Mouse (Mus musculus) gastrocnemius, postnatal 4 days (tissue): ENCODE data around the gene Gm37240. TPM values are rescaled to one million over a fixed set of nuclear protein-coding genes. Genes with fewer than 3 reads are reported as not detected.

ENCODE experiments used
- DNase-seq, 2 experiments: peaks; one replicate each; pipeline ENCODE4 v3.0.0; 2021 to 2022; ENCODE audit warnings: low spot score in 2 of 2, mixed read lengths in 2 of 2
- total RNA-seq, 2 experiments: library from RNA; stranded (reverse); gene quantifications; 2 replicates each; pipeline ENCODE4 v1.2.3; 2021

Gene Gm37240
- total RNA-seq, 2 experiments from 2014 or later, result 26.2 to 28.4 TPM

DNA sequence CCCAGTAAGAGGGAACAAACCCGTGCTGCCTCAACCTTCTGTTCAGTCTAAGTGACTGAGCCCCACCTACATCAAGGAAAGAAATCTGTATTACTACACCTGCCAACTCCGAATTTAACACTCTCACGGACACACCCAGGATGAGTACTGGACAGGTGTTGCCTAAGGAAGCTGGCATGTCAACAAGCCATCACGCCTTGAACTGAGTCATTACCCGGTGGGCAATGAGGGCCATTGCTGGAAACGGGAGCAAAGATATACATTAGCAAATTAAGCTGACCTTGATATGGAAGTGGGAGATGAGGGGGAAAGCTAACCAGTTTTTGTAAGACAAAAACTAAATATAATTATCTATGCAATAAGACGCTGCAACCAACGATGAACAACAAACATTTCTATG, 7.2 kb downstream of the Gm37240 start:
- no peak for DNase-seq

DNA sequence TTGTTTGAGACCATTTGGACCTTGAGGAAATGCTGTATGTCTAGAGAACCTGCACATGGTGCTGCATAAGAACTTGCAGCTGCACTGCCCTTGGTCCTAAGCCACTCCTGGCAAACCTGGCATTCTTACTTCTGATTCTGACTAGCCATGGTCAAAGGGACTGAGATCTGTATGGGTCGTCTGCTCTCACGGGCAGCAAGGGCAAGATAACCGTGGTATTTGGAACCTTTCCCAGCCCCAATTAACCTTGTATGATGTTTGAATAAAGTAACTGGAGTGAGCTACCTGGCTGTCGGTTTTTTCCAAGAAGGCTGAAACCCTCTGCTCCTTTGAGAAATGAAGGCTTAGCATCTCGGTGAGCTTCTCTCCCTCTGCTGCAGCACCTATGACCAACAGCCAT, 8.4 kb downstream of the Gm37240 start:
- DNase-seq, result no peak

DNA sequence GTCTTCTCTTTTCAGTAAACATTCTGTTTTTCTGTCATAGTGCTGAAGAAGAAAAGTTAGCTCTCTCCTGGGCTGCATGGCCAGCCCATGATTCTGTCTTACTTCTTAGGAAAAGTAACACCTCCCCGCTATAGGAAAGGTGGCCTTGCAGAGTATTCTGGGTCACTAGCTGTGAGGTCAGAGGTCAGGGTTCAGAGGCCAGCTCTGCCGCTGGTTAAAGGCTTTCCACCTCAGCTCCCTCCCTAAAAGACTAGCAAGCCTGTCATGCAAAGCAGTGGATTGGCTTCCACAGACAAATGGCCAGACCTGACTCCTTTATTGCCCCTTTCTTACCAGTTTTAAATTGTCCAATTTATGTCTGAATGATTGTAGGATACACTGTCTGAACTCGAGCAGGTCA, 23.3 kb downstream of the Gm37240 start:
- no peak for DNase-seq

DNA sequence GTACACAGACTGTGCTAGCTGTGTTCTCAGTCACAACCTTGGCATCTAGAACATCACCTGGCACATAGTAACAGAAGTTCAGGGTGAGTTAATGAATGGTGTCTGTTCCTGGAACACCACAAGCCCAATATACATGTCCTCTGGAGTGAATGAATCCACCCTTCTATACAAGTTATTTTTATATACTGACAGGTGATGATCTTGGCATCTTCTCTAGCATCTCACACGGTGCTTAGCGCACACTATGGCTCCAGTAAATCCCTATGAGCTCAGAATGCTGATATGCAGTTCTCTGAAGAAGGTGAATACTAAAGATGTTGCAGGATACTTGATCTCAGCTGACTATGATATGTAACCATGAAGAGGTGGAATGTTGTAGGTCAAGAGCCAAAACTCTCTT, 24.4 kb downstream of the Gm37240 start:
- no peak for DNase-seq

DNA sequence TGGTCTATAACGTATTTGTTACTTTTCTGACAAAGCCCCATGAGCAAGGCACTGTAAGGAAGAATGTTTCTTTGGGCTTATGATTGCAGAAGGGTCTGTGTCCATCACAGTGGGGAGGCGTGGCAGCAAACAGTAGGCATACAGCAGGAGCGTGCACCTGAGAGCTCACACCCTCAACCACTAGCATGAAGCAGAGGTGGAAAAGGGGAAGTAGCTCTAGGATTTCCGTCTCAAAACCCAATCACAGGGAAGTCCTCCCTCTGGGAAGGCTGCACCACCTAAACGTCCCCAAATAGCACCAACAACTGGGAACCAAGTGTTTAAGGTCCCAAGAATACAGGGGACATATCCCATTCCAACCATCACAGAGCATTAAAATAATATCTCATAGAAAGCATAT, 26.3 kb downstream of the Gm37240 start:
- no peak for DNase-seq

DNA sequence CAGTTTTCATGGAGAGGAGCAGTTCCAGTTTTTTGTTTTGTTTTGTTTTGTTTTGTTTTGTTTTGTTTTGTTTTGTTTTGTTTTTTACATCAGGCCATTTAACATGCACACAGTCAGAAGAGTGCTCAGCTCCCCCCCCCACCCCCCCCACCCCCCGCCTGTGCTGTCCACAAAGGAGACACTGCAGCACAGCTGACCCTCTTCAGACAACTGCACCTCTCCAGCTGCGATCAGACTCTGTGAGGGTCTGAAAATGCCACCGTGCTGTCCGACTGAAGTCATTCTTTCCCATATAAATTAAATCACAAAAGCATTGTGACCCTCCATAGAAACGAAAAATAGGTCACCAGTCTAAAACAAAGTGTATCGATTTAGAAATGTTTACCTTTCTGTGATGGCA, 28.0 kb downstream of the Gm37240 start:
- no peak for DNase-seq

DNA sequence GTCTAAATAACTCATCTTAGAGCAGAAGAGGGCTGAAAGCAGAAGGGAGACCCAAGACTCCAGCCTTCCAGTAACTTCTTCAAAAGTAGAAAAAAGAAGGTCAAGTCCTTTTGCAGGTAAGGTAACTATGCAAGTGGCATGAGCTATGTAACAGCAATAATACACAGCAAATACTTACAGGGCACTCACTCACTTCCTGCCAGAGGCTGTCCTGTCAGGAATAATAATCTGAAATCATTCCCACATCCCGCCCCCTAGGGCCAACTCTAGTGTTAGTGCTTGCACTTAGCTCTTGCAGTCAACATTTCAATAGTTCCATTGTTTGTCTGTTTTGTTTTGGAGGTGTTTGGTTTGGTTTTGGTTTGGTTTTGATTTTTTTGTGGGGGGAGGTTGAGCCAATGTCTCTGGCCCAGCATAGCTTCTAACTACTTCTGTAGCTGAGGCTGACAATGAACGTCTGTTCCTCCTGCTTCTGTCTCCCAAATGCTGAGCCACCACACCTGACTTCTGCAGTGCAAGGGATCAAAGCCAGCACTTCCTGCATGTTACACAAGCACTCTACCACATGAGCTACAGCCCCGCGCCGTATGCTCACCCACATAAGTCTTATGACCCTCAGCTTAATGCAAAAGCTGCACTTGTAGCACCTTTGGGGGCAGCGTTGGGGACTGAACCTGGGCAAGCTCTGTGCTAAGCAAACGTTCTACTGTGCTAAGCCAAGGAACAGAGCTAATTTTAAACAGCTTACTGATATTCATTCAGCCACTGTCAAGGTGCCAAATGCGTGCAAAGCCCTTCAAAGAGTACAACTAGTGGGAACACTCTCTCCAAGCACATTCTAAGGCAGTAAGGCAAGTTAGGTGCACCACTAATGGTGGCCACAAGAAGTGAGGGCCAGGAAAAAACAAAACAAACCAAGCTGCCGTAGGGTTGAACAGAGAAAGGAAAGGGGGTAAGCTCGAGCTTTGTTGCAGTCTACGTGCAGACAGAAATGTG, 28.9 kb downstream of the Gm37240 start:
- no peak for DNase-seq

DNA sequence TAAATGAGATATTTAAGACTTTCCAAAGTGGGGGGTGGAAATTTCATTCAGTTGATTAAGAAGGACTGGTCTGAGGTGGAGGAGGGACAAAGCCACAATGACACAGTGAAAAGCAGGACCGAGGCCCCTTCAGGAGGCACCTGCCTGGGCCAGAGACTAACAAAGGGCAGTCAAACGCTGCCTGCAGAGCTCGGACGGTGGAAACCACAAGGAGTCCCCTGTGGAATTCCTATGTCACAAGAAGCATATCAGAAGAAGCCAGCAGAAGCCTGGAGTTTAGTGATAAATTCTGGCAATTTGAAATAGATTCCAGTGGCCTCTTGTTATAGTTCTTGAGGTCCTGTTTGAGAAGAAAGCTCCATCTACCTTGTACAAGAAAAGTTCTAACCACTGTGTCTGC, 30.2 kb downstream of the Gm37240 start:
- no peak for DNase-seq

DNA sequence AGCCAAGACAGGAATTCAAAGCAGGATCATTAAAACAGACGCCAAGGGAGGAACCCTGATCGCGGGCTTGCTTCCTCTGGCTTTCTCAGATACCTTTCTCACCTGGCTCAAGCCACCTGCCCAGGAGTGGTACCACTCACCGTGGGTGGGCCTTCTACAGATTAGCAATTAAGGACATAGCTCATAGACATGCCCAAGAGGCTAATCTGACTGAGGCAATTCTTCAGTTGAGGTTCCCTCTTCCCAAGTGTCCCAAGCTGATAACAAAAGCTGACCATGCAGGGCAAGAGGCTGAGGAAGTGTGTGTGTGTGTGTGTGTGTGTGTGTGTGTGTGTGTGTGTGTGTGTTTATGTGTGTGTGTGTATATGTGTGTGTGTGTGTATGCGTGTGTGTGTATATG, 31.4 kb downstream of the Gm37240 start:
- DNase-seq, result no peak

DNA sequence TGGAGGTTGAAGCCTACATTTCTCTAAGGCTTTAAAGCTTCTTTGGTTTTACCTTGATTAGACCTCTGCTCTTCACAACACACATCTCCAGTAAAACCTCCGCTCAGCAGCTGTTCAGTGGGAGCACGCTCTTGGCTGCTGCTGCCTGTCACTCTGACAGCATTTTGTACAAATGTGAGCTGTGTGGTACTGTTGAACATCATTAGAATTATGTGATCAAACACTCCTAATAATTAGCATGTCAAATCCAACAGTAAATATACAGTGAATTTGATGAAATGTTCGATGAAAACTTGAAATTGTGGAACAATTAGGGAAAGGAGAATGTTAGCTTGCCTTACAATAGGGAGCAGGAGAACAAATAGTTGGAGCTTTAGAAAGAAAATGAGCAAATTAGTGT, 32.3 kb downstream of the Gm37240 start:
- no peak for DNase-seq

DNA sequence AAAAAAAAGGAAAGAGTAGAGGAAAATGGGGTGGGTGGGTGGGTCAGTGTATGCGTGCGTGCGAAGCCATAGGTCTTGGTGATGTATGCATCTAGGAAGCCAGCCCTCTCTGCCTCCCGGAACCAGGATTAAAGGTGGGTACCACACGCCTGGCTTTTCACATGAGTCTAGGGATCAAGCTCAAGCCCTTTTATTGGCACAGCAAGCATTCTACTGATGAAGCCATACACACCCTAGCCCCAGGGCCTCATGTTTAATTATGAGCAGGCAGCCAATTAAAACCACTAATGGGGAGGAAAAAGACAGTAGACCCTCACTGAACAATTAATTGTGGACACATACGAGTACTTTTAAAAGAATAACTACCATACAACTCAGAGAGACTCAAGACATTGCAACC, 33.2 kb downstream of the Gm37240 start:
- DNase-seq, result no peak

DNA sequence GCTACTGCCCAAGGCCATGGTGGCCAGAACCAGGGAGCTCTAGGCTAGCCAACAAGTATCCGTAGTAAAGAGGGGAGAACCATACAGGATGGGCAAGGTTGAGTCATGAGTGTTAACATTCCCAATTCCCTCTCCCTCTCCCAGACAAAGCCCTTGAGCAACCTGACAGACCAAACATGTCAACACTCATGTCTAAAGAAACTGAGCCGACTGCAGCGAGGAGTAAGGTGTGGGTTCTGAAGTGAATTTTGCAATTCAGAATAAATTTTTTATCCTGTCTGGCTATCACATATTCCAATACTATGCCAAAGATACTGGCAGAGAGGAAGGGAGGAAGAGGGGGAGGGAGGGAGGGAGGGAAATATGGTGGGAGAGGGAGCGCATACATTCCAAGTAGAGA, 33.6 kb downstream of the Gm37240 start:
- DNase-seq, result no peak

DNA sequence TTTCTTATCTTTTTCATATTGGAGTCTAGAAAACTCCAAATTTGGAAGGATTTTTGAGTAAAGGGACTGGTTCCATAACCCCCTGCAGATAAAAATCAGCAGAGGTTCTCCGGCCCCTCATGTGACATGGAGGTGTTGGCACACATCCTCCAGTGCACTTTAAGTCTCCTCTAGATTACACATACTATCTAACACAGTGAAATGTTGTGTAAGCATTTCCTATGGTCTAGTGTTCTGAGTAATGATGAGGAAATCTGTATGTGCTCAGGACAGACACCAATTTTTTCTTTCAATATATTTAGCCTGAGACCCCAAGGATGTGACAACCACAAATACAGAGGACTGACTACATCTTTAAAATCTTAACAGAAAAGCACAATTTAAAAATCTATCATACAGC, 37.2 kb downstream of the Gm37240 start:
- DNase-seq, result no peak

DNA sequence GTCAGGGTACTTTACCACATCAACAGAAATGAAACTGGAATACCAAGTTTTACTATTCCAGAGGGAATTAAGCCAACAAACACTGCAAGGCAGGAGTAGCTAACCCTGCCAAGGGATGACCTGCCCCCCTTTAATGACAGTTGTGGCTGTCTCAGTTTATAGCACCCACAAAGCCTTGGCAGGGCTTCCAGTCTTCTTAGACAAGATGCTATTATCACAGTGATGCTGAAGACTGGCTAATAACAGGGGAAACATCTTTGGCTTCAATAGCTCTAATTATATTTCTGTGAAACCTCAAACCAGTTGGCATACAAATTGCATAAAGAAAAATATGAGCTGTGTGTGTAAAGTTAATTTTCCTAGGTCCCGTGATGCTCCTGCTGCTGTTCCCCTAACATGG, 41.0 kb downstream of the Gm37240 start:
- DNase-seq, result no peak

DNA sequence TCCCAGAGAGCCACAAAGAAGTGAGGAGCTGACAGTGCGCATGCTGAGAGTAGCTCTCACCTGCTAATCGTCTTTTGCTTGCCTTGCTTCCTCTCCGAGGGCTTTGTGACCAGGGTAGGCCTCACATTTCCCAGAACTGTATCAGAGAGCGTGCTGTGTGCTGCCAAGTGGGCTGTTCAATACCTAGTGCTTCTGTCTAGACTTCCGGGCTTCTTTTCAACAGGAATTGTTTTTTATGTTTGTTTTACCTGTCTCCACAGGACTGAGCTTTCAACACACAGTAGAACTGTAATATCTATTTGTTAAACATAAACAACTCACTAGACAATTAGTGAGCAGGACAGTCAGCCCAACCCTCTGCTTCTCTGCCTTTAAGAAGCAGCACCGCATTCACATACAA, 42.0 kb downstream of the Gm37240 start:
- DNase-seq, result no peak

DNA sequence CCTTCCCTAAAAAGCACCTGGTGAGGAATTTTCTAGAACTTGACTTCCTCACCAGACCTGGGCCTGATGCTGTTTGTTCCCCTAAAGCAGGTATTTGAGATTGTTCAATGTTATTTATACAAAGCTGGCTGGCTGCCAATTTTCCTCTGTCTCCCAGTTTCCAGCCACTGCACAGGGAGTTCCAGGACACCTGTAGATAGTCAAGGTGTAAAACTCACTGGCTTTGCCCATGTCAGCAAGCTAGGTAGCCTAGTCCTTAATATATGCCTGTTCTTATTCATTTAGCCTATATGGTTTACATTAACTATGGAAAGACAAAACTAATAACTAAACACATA, 44.5 kb downstream of the Gm37240 start:
- no peak for DNase-seq

DNA sequence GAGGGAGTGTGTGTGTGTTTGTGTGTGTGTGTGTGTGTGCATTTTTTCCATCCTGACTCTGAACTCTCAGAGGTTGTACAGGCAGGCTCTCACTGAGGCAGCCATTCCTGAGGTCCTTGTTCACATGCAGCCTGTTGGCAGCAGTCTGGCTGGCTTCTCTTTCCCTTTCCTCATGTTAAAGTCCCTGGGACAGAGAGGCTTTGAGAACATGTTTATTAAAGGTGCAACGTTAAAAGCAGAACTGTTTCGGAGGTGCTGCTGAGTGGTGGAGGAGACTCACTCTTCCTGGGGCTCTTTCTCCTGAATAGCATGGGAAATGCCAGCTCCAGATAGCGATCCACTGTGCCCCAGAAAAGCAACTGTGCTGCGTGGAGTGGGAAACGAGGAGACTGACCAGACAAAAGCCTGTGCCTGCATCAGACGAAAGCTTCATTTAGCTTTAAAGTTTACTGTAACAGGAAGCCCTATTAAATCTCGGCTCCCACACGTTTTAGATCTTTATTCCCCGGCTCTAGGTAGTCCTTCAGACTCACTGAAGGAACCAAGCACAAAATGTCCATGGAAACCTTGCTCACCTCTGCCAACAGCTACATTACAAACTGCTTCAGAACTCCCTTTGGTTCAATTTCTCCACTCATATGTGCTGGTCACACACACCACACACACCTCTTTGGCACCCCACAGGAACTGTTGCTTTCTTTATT, 45.0 kb downstream of the Gm37240 start:
- DNase-seq, result no peak

DNA sequence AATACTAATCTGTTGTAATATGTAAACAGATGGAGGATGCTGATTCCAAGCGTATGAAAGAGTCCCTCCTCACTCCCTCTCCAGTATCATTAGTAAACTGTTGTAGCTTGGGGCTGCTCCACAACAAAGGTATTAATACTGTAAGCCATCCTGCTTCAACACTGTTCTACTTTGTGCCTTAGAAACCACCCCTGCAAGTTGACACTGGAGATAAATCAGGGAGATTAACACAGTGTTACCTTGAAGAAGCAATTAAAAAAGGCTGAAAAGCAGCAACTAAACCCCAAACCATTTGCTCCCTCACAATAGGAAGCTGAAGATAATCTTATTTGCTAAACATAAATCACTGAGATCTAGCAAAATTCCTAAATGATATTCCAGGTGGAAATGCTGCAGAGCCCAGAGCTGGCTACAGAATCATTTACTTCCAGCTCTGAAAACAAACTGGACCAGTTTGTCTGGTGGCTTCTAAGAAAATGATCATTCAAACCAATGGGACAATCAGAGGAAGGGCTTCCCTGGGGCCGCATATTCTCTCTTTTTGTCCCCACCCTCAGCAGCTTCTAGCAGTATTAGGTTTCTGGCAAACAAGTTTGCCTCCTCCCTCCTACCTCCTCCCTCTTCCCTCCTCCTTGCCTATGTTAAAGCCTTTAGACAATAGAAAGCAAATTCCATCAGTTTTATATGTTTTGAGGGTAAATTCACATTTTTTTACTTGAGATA, 45.7 kb downstream of the Gm37240 start:
- no peak for DNase-seq

DNA sequence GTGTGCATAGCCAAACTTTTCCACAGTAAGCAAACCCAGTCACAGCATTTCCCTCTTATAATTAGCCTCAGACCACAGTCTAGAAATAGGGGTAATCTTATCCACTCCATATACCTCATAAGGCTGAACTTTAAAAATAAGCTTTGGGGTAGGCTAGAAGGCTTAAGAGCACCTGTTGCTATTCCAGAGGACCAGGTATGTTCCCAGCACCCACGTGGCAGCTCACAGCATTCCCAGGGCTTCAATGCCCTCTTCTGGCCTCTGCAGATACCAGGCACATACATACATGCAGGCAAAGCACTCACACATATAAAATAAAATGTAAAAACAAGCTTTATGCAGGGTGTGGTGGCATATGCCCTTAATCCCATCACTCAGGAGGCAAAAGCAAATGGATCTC, 53.7 kb downstream of the Gm37240 start:
- DNase-seq, result no peak

DNA sequence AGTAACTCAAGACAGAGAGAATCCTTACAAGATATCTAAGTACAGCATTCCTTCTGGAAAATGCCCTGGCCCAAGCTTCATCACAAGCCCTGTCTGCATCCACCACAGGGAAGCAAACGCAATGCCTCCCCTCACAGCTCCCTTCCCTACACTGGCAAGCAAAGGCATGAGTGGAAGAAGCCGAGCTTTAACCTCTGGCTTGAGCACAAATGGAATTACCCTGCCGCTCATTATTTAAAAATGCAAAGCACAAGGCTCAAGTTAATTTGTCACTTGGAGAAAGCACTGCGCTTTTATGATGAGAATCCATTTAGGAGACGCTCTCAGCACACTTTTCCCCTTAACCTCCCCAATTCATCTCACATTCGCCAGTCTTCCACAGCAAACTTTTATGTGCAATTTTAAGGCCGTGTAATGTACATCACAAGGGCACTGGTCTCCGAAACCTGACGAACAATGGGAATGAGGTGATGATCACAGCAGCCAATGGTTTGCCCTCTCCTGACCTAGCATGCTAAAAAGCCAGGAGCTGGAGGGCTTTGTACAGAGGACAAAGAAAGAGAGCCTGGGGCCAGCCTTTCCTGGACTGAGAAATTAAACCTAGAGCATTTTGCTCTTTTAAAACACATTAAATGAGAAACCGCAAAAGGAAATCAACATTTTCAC, 54.7 kb downstream of the Gm37240 start:
- DNase-seq, result no peak

DNA sequence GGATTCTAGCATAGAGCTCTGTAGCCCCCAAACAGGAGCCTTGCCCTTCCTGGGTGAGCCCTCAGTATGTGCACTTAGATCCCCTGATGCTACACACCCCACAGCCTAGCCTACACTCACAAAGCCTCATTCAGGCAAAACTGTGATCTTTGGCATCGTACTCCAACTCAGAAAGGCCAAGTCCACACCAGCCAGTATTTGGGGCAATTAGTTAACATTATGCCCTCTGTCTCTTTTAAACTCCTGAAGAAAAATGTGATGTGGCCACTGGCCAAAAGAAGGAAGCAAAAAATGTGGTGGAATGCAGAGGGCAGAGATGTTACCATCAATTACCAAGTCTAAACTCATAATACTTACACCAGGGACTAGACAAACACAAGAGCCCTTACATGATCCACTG, 55.5 kb downstream of the Gm37240 start:
- no peak for DNase-seq
